In genomic region chr10:62320402-62320978, GRCm38 (mm10) we compare ENCODE assay signal across 8 mouse cellular contexts. TPM values are rescaled to one million over a fixed set of nuclear protein-coding genes. Genes with fewer than 3 reads are reported as not detected.
DNase-seq lines count a peak whose midpoint lies in the region; ATAC-seq lines count a peak whose summit lies in the region.

No protein-coding gene starts in this region.

- 80% methylated on average over 9 of the region's 9 CpGs for WGBS in liver, embryonic 12.5 days (ENCODE audit: insufficient replicate concordance)
- 92% methylated on average over 9 of the region's 9 CpGs for WGBS in limb, embryonic 10.5 days

- peaks cover 66% of the 10 kb centered on the region for H3K4me1 ChIP-seq in liver, embryonic 12.5 days
- no peaks in the 10 kb centered on the region for H3K4me1 ChIP-seq in limb, embryonic 10.5 days

- no peak overlapping the region for H3K4me2 ChIP-seq in liver, embryonic 12.5 days

- 0 out of 2 replicates have a peak, but pooled peaks have one; percentile 11 for ATAC-seq in liver, embryonic 12.5 days

- H3K9me3 ChIP-seq in liver, embryonic 12.5 days (replicated peaks), result no peaks in the 10 kb centered on the region
- no peaks in the 10 kb centered on the region for H3K9me3 ChIP-seq in limb, embryonic 10.5 days (replicated peaks)

- DNase-seq in adrenal gland, adult (ENCODE audit: inconsistent age in 2 of 2, low spot score in 1 of 2), result peak; percentile 76 to 83
- DNase-seq in adrenal gland, postnatal 4 days (ENCODE audit: low spot score in 2 of 2), result no peak
- DNase-seq in liver, result no peak
- DNase-seq in cerebellum, adult 9-10 months, result peak; percentile 100
- peak; percentile 60 to 73 for DNase-seq in layer of hippocampus, postnatal 10 days (ENCODE audit: low spot score in 2 of 2)
- DNase-seq in natural killer cell, adult 2 months (ENCODE audit: low spot score in 2 of 2), result no peak
- DNase-seq in limb, embryonic 10.5 days (ENCODE audit: low spot score), result no peak

- H3K27me3 ChIP-seq in liver, embryonic 12.5 days (replicated peaks), result no peaks in the 10 kb centered on the region
- no peaks in the 10 kb centered on the region for H3K27me3 ChIP-seq in limb, embryonic 10.5 days (ENCODE audit: low read depth, poor library complexity, severe bottlenecking)

- H3K27ac ChIP-seq in liver, embryonic 12.5 days, result no peak overlapping the region
- no peak overlapping the region for H3K27ac ChIP-seq in limb, embryonic 10.5 days

- no peak overlapping the region for H3K9ac ChIP-seq in liver, embryonic 12.5 days

- no peak overlapping the region for H3K4me3 ChIP-seq in liver, embryonic 12.5 days
- no peak overlapping the region for H3K4me3 ChIP-seq in limb, embryonic 10.5 days

- peaks cover 68% of the 10 kb centered on the region for H3K36me3 ChIP-seq in liver, embryonic 12.5 days
- H3K36me3 ChIP-seq in limb, embryonic 10.5 days, result no peaks in the 10 kb centered on the region

RNA-seq across cellular contexts. Expression of gene Hk1, which starts 59.2 kb away (rescaled TPM):
- 10 to 100 TPM; 36.0 to 49.8 TPM for total RNA-seq in adrenal gland, postnatal 4 days (2021)
- polyA plus RNA-seq in liver, embryonic 12.5 days (2016; fragmentation: Nextera tagmentation; extraction: Ambion mirVana), result 130 and 131 TPM in 2 replicates
- 100 to 1,000 TPM; 280 to 294 TPM for total RNA-seq in layer of hippocampus, postnatal 10 days (2021)
- polyA plus RNA-seq in limb, embryonic 10.5 days (2016; fragmentation: Nextera tagmentation; extraction: Ambion mirVana), result 25.4 and 33.7 TPM in 2 replicates

Comparison
In these comparisons a context has a peak if more than half of its experiments do, and no peak if none do; other contexts are left out.
1. DNase-seq: peak in adrenal gland, adult (2 of 2), cerebellum, adult 9-10 months (single experiment) and layer of hippocampus, postnatal 10 days (2 of 2); none in adrenal gland, postnatal 4 days (0 of 2), liver (single experiment), natural killer cell, adult 2 months (0 of 2) and limb, embryonic 10.5 days (single experiment).
2. RNA of gene Hk1, which starts 59.2 kb away (total RNA-seq): 280 to 294 TPM in layer of hippocampus, postnatal 10 days; 36.0 to 49.8 TPM in adrenal gland, postnatal 4 days; every median in the first group is over 4 times any median in the second.